Mouse (Mus musculus): ENCODE results near the gene Gdf10.

Gdf10 gene

DNA sequence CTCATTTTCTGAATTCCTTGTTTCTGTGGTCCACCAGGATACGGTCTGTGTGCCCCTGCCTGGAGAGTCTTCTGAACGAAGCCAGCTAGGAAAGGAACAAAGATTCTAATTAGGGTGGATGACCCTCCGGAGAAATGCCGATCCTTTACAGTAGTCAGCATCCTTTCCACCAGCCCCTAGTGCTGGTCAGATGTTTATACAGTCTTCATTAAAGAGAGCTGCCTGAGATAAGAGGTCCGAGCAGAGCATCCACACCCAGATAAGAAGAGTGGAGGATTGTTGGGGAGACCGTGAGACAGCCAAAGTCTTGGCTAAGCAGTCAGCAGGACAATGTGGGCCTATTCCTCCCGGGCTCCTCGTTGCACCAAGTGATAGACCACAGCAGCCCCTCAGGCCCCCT is 17.4 kb downstream of the Gdf10 start, which contains the start of gene Gdf2:
Gene Gdf2, plus strand, starts transcription at position 301 of the 400 bp plus-strand sequence.
- DNase-seq: no peak

DNA sequence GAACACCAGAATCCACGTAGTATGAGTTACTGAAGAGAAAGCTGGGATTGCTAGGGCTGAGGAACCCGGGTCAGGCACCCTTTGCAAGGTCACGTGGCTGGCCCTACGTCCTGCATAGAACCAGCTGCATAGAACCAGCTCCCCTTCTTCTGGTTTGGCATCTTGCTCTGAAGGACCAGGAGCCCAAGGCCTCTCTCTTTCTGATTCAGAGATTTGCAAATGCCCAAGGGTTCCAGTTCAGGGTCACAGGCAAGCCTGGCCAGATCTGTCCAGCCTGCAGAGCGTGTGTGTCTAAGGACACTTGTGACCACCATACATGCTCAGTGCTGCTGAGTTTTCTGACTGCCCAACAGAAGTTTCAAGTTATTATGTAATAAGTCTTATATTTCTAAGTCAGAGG is 18.8 kb downstream of the Gdf10 start:
- DNase-seq: no peak

DNA sequence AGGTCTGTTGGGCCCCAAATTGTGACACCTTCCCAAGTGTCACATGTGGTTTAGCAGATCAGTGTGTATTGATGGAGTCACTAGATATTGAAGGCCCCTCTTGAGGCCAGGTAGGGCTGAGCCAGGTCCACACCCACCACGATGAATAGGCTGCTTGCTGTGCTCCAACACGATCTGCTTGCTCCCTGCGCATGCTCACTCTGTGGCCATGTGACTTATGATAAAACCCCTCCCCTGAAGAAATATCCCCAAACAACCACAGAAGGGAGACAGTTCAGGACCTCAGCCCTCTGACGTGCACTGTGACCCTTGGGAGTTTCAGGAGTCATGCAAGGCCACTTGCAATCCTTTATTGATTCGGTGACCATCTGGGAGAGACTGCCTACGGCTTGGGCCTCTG is 22.7 kb downstream of the Gdf10 start:
- no peak for DNase-seq

DNA sequence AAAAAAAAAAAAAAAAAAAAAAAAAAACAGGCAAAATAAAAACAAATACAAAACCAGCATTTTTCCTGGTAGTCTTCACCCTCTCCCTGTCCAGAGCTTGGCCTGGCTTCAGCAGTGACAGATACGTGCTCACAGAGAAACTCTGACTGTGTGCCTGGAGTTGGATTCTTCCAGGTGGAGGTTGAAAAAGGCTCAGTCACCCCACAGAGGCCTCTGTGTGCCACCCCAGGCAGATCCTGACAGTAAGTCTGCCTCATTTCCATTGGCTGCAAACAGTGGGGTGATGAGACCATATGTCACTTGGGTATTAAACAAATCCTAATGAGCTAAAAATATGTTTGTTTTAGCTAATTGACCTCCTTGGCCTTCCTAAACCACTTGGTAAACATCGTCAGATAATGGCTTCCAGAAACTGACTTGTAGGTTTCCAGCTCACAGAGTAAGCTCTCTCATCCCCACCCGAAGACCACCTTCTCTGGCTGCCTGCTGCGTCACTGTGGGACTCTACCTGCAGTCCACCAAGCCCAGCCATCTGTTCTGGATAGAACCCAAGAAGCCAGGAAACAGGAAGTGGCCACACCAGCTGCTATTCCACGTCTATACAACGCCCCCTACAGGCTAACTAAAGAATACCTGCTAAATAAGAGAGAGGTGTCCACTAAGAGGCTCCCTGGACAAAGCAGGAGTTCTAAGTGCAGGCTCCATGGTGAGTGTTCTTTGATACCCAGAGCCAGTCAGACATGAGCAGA is 29.0 kb downstream of the Gdf10 start:
- DNase-seq: no peak

DNA sequence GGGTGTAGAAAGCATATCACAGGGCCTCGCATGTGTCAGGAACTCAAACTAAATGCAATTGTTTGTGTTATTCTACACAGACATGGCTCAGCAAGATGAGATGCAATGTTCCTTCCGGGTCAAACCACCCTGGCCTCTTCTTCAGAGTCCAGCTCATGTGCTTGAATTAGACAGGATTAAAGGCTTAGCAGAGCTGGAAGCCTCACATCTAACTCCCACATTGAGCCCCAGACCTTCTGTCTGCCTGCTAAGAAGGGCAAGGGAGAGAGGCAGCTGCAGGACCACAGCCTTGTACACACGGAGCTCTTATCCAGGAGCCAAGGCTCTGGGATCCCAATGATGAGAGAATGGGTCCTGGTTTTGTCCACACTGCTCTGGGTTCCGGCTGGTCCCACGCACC is 30.4 kb downstream of the Gdf10 start, which contains the start of gene Rbp3:
Gene Rbp3, plus strand, starts transcription at position 243 of the 400 bp plus-strand sequence.
- DNase-seq: no peak

DNA sequence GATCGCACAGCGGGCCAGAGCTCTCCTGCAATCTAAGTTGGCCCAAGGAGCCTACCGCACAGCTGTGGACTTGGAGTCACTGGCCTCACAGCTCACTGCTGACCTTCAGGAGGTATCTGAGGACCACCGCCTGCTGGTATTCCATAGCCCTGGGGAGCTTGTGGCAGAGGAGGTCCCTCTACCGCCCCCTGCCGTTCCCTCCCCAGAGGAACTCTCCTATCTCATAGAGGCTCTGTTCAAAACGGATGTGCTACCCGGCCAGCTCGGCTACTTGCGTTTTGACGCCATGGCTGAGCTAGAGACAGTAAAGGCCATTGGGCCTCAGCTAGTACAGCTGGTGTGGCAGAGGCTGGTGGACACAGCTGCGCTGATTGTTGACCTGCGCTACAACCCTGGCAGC is 32.7 kb downstream of the Gdf10 start:
- no peak for DNase-seq

DNA sequence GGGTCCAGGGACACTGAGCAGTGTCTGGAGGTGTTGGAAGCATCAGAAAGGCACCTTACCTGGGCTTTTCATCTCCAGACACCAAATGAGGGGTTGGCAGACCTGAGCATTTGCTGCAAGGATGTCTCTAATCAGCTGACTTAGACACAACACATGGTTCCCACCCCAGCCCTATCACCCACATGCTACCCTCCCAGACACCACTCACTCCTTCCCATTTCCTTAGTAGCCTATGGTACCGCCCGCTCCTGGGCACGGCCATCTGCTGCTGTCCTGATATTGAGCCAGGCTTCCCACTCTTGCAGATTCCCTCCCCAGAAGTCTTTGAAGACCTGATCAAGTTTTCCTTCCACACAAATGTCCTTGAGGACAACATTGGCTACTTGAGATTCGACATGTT is 34.8 kb downstream of the Gdf10 start:
- DNase-seq: no peak

DNA sequence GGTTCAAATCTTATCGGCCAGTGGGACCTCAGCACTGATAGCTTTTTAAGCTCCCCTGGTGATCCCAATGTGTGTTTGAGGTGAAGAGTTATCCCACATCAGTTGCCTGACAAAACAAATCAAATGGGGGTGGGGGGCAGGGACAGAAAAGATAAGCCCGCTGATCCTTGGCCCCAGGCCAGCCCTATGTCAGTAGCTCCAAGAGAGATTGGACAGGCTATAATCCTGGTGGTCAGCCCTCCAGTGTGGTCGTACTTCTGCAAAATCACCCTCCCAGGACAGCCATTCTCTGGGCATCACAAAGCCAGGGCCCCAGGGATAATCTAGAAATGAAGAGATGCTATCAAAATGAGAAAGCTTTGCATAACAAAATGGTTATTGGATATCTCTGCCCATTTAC is 35.5 kb downstream of the Gdf10 start:
- DNase-seq: no peak

DNA sequence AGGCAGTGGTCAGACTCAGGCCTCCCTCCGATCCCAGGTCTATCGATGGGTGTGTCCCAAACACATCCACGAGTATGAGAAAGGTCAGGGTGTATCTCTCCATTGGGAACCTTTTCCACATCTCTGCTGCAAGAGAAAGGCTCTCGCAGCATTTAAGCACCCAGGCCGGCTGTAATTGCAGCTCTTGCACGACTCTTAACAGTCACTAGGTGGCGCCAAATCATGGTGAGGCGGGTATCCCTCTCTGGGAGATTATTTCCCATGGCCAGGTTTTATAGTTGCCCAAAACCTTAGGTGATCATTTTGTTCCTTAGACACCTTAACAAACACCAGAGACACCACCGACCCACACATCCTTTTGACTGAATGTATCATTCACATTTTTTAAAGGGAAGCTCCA is 36.0 kb downstream of the Gdf10 start:
- DNase-seq: peak; percentile 61

DNA sequence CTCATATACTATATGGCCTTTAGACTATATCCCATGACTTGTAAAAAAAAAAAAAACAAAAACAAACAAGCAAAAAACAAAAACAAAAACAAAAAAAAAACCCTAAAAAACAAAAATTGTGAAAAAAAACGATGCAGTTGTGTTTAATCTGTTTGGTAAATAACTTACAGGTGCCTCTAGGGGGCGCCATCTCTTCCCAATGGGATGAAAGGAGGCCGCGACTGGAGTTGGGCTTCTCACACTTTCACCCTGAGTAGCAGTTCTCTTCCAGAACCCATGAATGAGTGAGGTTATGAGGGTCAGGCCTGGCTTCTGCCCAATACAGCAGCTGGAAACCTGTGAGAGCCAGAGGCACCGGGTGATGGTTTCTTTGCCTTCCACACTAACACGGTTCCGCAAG is 42.3 kb downstream of the Gdf10 start:
- no peak for DNase-seq

DNA sequence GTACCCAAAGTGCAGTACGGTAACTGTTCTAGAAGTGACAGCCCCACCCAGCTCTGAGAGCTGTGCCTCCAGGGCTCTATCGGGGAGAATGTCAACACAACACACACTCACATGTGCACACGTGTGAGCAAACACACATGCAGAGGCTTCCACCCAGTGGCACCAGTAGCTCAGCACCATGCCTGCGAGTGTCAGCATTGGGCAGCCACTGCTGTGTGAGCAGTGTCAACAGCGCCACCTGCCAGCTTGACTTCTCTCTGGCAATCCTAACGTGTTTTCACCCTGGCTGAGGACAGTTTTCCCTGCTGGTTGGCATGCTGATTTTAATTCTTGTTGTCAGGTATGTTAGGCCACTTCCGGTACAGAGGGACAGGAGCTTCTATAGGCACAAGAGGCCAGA is 49.3 kb downstream of the Gdf10 start:
- DNase-seq: no peak

DNA sequence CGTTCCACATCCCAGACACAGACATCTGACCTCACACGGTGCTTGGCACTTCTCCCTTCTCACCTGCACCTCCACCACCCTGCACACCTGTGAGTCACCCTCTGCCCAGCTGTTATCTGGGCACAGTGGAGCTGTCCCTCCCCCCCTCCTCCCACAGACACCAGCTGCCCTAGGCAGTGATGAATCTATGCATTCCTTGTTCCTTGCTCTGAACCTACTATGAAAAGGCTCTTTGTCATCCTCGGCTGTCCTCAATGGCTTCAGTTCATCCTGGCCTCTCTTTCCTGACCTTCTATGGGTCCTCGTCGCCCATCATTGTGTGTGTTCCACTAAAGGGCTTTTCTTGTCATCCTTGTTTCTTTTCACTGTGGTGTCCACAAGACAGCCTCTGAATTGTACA is 51.4 kb downstream of the Gdf10 start:
- no peak for DNase-seq

DNA sequence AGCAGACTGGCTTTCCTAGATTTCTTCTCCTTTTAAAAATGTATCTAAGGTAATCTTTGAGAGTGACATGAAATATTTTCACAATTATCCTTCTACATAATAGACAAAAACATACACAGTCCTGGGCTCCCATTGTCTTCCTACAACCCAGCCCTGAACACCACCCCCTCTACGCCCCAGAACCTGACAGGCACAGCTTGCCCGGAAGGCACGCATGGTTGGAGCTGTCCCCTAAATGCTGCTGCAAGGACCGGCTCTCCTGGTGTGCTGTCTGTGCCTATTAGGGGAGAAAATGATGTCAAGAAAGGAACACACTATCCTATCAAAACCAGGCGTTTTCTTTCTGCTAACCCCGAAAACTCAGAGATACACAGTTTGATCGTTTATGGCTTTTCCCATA is 54.4 kb downstream of the Gdf10 start:
- DNase-seq: no peak

DNA sequence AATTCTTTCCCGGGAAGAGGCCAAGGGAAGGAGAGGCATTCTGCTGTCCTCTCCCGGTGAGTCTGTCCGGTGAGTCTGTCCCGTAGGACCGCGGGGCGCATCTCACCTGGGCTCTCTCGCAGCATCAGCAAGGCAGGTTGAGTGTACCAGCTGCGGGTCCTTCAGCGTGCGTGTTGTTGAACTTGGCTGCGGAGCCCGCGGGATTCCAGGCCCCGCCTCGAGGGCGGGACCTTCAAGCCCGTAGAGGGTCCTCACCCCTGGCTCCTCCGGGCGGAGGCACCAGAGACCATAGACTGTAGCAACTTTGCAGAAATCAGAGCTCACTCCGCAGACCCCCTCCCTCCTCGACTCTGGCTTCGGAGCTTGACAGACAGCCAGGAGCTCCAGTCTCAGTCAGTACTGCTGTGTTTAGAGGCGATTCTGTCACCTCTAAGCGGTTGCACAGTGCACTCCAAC is 55.2 kb downstream of the Gdf10 start, which contains the start of gene Zfp488:
Gene Zfp488, minus strand, starts transcription at position 161 of the 456 bp plus-strand sequence.
- no peak for DNase-seq

Data from right cerebral cortex, postnatal 14 days (tissue).